Mouse (Mus musculus) left cerebral cortex, adult 8-10 months (tissue): ENCODE measurements around the gene Tpsb2. TPM values are rescaled to one million over a fixed set of nuclear protein-coding genes. Genes with fewer than 3 reads are reported as not detected.

ENCODE experiments used
- DNase-seq, 2 experiments: peaks; one replicate each; pipeline ENCODE4 v3.0.0; 2022; ENCODE audit warnings: low spot score in 2 of 2
- total RNA-seq, 4 experiments: library from RNA; stranded (reverse); gene quantifications; 2 replicates each; pipeline ENCODE4 v1.2.4; 2022

Tpsb2 gene
- total RNA-seq, 4 experiments from 2014 or later = not detected

- peak in 1 of 2 experiments; percentile 50 for DNase-seq
These were observed 39.9 kb downstream of the Tpsb2 start for GRCm38 (mm10) chr17:25406011-25406441.

- no peak for DNase-seq
These were observed 41.2 kb downstream of the Tpsb2 start for GRCm38 (mm10) chr17:25407352-25407751.

GRCm38 (mm10) chr17:25408302-25408999 lies 42.3 kb downstream of the Tpsb2 start:
- DNase-seq = no peak

- no peak for DNase-seq
These were observed 43.5 kb downstream of the Tpsb2 start for GRCm38 (mm10) chr17:25409621-25410020.

GRCm38 (mm10) chr17:25410180-25410579 lies 44.1 kb downstream of the Tpsb2 start:
- no peak for DNase-seq

- no peak for DNase-seq
These were observed 44.7 kb downstream of the Tpsb2 start for GRCm38 (mm10) chr17:25410786-25411185.

GRCm38 (mm10) chr17:25411251-25411650 lies 45.1 kb downstream of the Tpsb2 start:
- DNase-seq = peak in 1 of 2 experiments; percentile 72

- no peak for DNase-seq
These were observed 48.1 kb downstream of the Tpsb2 start for GRCm38 (mm10) chr17:25414209-25414608.

GRCm38 (mm10) chr17:25414917-25415316 lies 48.8 kb downstream of the Tpsb2 start:
- no peak for DNase-seq

GRCm38 (mm10) chr17:25415421-25415913 lies 49.4 kb downstream of the Tpsb2 start:
- DNase-seq = no peak

GRCm38 (mm10) chr17:25416219-25416618 lies 50.1 kb downstream of the Tpsb2 start:
- DNase-seq = no peak

- DNase-seq = no peak
These were observed 51.9 kb downstream of the Tpsb2 start for GRCm38 (mm10) chr17:25417990-25418389.

Other genes with a start within 250 kb of the Tpsb2 start
- under 1 TPM; 0.65 to 0.96 (median 0.75) TPM for gene Ptx4, start 245.5 kb upstream of the Tpsb2 start, total RNA-seq
- gene Clcn7, start 232.9 kb upstream of the Tpsb2 start, total RNA-seq = 10 to 100 TPM; 50.0 to 54.5 (median 51.1) TPM
- gene Ccdc154, start 203.8 kb upstream of the Tpsb2 start, total RNA-seq = not detected
- under 1 TPM in 1 of 4 experiments, not detected in 3; 0.42 TPM for gene Gm38655, start 190.8 kb upstream of the Tpsb2 start, total RNA-seq
- gene BC003965, start 181.8 kb upstream of the Tpsb2 start, total RNA-seq = 10 to 100 TPM; 17.7 to 19.9 (median 19.6) TPM
- 10 to 100 TPM; 37.0 to 40.0 (median 37.8) TPM for gene Unkl, start 177.9 kb upstream of the Tpsb2 start, total RNA-seq
- gene Gnptg, start 126.2 kb upstream of the Tpsb2 start, total RNA-seq = 10 to 100 TPM; 73.0 to 83.6 (median 76.1) TPM
- gene Tsr3, start 126.1 kb upstream of the Tpsb2 start, total RNA-seq = 10 to 100 TPM; 18.4 to 26.5 (median 24.7) TPM
- 10 to 100 TPM; 14.5 to 33.9 (median 31.2) TPM for gene Baiap3, start 109.9 kb upstream of the Tpsb2 start, total RNA-seq
- gene Ube2i, start 91.7 kb upstream of the Tpsb2 start, total RNA-seq = 100 to 1,000 TPM; 228 to 239 (median 235) TPM
- gene Prss34, start 67.9 kb upstream of the Tpsb2 start, total RNA-seq = not detected
- gene Prss28, start 57.7 kb upstream of the Tpsb2 start, total RNA-seq = not detected
- gene Prss29, start 47.7 kb upstream of the Tpsb2 start, total RNA-seq = not detected
- not detected for gene Tpsab1, start 20.7 kb upstream of the Tpsb2 start, total RNA-seq
- gene Tpsg1, start 3.0 kb downstream of the Tpsb2 start, total RNA-seq = not detected
- 10 to 100 TPM; 44.2 to 56.5 (median 50.2) TPM for gene Cacna1h, start 67.5 kb downstream of the Tpsb2 start, total RNA-seq
- gene Tekt4, start 88.3 kb downstream of the Tpsb2 start, total RNA-seq = 1 to 10 TPM in 1 of 4 experiments, under 1 TPM in 3; 0.76 to 2.1 (median 0.87) TPM
- 1 to 10 TPM; 1.4 to 1.7 (median 1.5) TPM for gene Sstr5, start 131.0 kb downstream of the Tpsb2 start, total RNA-seq
- gene Sox8, start 204.4 kb downstream of the Tpsb2 start, total RNA-seq = 10 to 100 TPM; 49.8 to 68.7 (median 54.9) TPM
- gene Lmf1, start 212.8 kb downstream of the Tpsb2 start, total RNA-seq = 10 to 100 TPM; 22.0 to 26.3 (median 24.6) TPM